Mouse (Mus musculus): ENCODE measurements at regions not wholly inside any gene's neighbourhood (a gene's known extent, or its start where the extent isn't known, plus 50 kb on each side); places are given as distances from the start of the nearest gene placed in this dataset.

- TF ChIP-seq CHD1 (IDR thresholded peaks at IDR 0.05; ENCODE audit: low read depth, low read length), result no peak
- no peak for TF ChIP-seq CHD2 (IDR thresholded peaks at IDR 0.05; ENCODE audit: low read length)
- TF ChIP-seq MEF2A (IDR thresholded peaks at IDR 0.05; ENCODE audit: borderline replicate concordance, low read depth, low read length), result no peak
- TF ChIP-seq UBTF (IDR thresholded peaks at IDR 0.05; ENCODE audit: low read depth, low read length), result no peak
- TF ChIP-seq NELFE (IDR thresholded peaks at IDR 0.05; ENCODE audit: low read depth, low read length), result no peak
- TF ChIP-seq BHLHE40 (IDR thresholded peaks at IDR 0.05; ENCODE audit: low read depth, low read length), result no peak
- no peak for TF ChIP-seq PAX5 (IDR thresholded peaks at IDR 0.05; ENCODE audit: low read length)
- no peak for TF ChIP-seq CTCF (conservative IDR thresholded peaks at IDR 0.05 in 1 of 2, IDR thresholded peaks at IDR 0.05 in 1 of 2; ENCODE audit: low read depth in 2 of 2, low read length in 2 of 2)
- no peak for TF ChIP-seq SMC3 (IDR thresholded peaks at IDR 0.05; ENCODE audit: low read depth, low read length)
- in situ Hi-C loops (cut with MboI; ENCODE audit: low pct_ligation_motif_present, low pct_unique_long_range_greater_than_20kb, low sequenced_read_pairs), result no loop called here
- DNase-seq (ENCODE audit: extremely low read depth), result no peak
- Histone ChIP-seq H3K4me2 (ENCODE audit: insufficient read depth, low read depth, poor library complexity, severe bottlenecking) (no peak overlapping the region), H3K79me2 (replicated peaks; ENCODE audit: control insufficient read depth, extremely low read depth, insufficient read depth, poor library complexity, severe bottlenecking) (no peaks in the 10 kb centered on the region), H3K27me3 (replicated peaks) (no peaks in the 10 kb centered on the region), H3K4me3 (replicated peaks in 1 of 3; ENCODE audit: low read depth in 2 of 3, low read length in 2 of 3, poor library complexity in 1 of 3) (no peak overlapping the region), H3K36me3 (replicated peaks in 1 of 2; ENCODE audit: control insufficient read depth in 1 of 2, insufficient read depth in 1 of 2, low read length in 1 of 2) (no peaks in the 10 kb centered on the region), H3K4me1 (ENCODE audit: control insufficient read depth in 1 of 2, insufficient read depth in 2 of 2) (no peaks in the 10 kb centered on the region), H3K9me3 (replicated peaks; ENCODE audit: low read length) (no peaks in the 10 kb centered on the region), H3K9ac (ENCODE audit: insufficient read depth, low read depth) (no peak overlapping the region), H3K27ac (ENCODE audit: insufficient read depth, low read depth) (no peak overlapping the region)
- dilution Hi-C loops (cut with MboI; ENCODE audit: extremely low pct_ligation_motif_present, extremely low pct_unique_long_range_greater_than_20kb, low sequenced_read_pairs), result no loop called here
These were observed 145.4 kb upstream of the 1700025G04Rik start for GRCm38 (mm10) chr1:152235212-152235792.

GRCm38 (mm10) chr1:152234716-152235115 is 144.8 kb upstream of the 1700025G04Rik start:
- no peaks in the 10 kb centered on the region for H3K9me3 ChIP-seq (replicated peaks; ENCODE audit: low read length)
- H3K4me1 ChIP-seq (ENCODE audit: control insufficient read depth in 1 of 2, insufficient read depth in 2 of 2), result no peaks in the 10 kb centered on the region
- no peaks in the 10 kb centered on the region for H3K79me2 ChIP-seq (replicated peaks; ENCODE audit: control insufficient read depth, extremely low read depth, insufficient read depth, poor library complexity, severe bottlenecking)
- in situ Hi-C loops (cut with MboI; ENCODE audit: low pct_ligation_motif_present, low pct_unique_long_range_greater_than_20kb, low sequenced_read_pairs), result no loop called here
- no peaks in the 10 kb centered on the region for H3K27me3 ChIP-seq (replicated peaks)
- dilution Hi-C loops (cut with MboI; ENCODE audit: extremely low pct_ligation_motif_present, extremely low pct_unique_long_range_greater_than_20kb, low sequenced_read_pairs), result no loop called here
- H3K27ac ChIP-seq (ENCODE audit: insufficient read depth, low read depth), result no peak overlapping the region
- TF ChIP-seq TBP (conservative IDR thresholded peaks at IDR 0.05; ENCODE audit: low read depth, low read length) (no peak), SMC3 (IDR thresholded peaks at IDR 0.05; ENCODE audit: low read depth, low read length) (no peak), RCOR1 (conservative IDR thresholded peaks at IDR 0.05; ENCODE audit: low read depth, low read length) (no peak), JUN (IDR thresholded peaks at IDR 0.05; ENCODE audit: insufficient read depth, low read depth, low read length) (no peak), TCF12 (IDR thresholded peaks at IDR 0.05; ENCODE audit: low read depth, low read length) (no peak), GABPA (IDR thresholded peaks at IDR 0.05; ENCODE audit: insufficient replicate concordance, low read depth, low read length) (no peak), ZNF384 (IDR thresholded peaks at IDR 0.05; ENCODE audit: low read depth, low read length) (no peak), MEF2A (IDR thresholded peaks at IDR 0.05; ENCODE audit: borderline replicate concordance, low read depth, low read length) (no peak), JUND (conservative IDR thresholded peaks at IDR 0.05; ENCODE audit: low read depth, low read length) (no peak), BHLHE40 (IDR thresholded peaks at IDR 0.05; ENCODE audit: low read depth, low read length) (no peak), USF1 (IDR thresholded peaks at IDR 0.05; ENCODE audit: low read depth, low read length) (no peak), PAX5 (IDR thresholded peaks at IDR 0.05; ENCODE audit: low read length) (no peak), CHD1 (IDR thresholded peaks at IDR 0.05; ENCODE audit: low read depth, low read length) (no peak), ZMIZ1 (IDR thresholded peaks at IDR 0.05; ENCODE audit: low read depth, low read length) (no peak), RAD21 (IDR thresholded peaks at IDR 0.05; ENCODE audit: low read depth, low read length) (no peak), CHD2 (IDR thresholded peaks at IDR 0.05; ENCODE audit: low read length) (no peak)
- H3K36me3 ChIP-seq (replicated peaks in 1 of 2; ENCODE audit: control insufficient read depth in 1 of 2, insufficient read depth in 1 of 2, low read length in 1 of 2), result no peaks in the 10 kb centered on the region
- H3K9ac ChIP-seq (ENCODE audit: insufficient read depth, low read depth), result no peak overlapping the region
- no peak overlapping the region for H3K4me3 ChIP-seq (replicated peaks in 1 of 3; ENCODE audit: low read depth in 2 of 3, low read length in 2 of 3, poor library complexity in 1 of 3)
- no peak overlapping the region for H3K4me2 ChIP-seq (ENCODE audit: insufficient read depth, low read depth, poor library complexity, severe bottlenecking)
- DNase-seq (ENCODE audit: extremely low read depth), result no peak

Data from CH12.LX (cell line).